Mouse (Mus musculus) embryonic fibroblast, embryonic 13.5 days (primary cell): ENCODE measurements at regions not wholly inside any gene's neighbourhood (a gene's known extent, or its start where the extent isn't known, plus 50 kb on each side); places are given as distances from the start of the nearest gene placed in this dataset.

Source experiments
- CTCF ChIP-seq: IDR thresholded peaks from 2 replicates; pipeline ENCODE4 v1.5.1; 2011; ENCODE audit warnings: mild to moderate bottlenecking, control low read depth, low read length, moderate library complexity, borderline replicate concordance; ENCODE audit not compliant: insufficient read depth
- POLR2A ChIP-seq: IDR thresholded peaks from 2 replicates; pipeline ENCODE4 v1.6.1; 2011; ENCODE audit warnings: low read depth, mild to moderate bottlenecking, control low read depth, low read length, moderate library complexity

DNA sequence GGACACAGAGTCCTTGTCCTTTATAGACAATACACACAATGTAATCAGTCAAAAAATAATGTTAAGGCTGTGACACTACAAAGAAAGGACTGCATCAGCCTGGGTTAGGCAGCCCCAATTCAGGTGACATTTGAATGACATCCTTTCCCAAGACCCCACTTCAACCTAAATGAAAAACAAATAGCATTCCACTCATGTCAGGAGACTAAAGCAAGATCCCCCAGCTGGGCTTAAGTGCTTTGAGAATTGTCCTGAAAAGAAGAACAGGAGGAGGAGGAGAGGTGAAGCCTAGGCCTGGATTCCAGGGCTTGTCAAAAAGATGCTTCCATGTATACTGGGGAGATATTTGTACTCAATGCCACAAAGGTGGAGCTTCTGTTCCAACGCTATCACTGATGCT is 594.7 kb upstream of the Adamts9 start:
- TF ChIP-seq CTCF (no peak), POLR2A (no peak)
